Mouse (Mus musculus) C2C12 (cell line): ENCODE data around the gene Rpl29. TPM values are rescaled to one million over a fixed set of nuclear protein-coding genes. Genes with fewer than 3 reads are reported as not detected.

Experiments
- H3K27me3 ChIP-seq: one replicate; pipeline ENCODE4 v1.6.1; 2011; ENCODE audit not compliant: control insufficient read depth, insufficient read depth, insufficient read length
- H3K36me3 ChIP-seq: one replicate; pipeline ENCODE4 v1.6.1; 2011; ENCODE audit not compliant: control insufficient read depth, insufficient read depth
- H3K4me3 ChIP-seq: one replicate; pipeline ENCODE4 v1.5.1; 2011; ENCODE audit warnings: mild to moderate bottlenecking, control low read depth; ENCODE audit not compliant: poor library complexity, insufficient read depth, severe bottlenecking
- H3K79me2 ChIP-seq: one replicate; pipeline ENCODE4 v1.6.1; 2011; ENCODE audit not compliant: control insufficient read depth, insufficient read depth
- H3K79me3 ChIP-seq: one replicate; pipeline ENCODE4 v1.6.1; 2011; ENCODE audit warnings: low read depth, control low read depth
- H3ac ChIP-seq: one replicate; pipeline ENCODE3; 2011; ENCODE audit warnings: low read depth; ENCODE audit not compliant: control insufficient read depth, insufficient read length
- CEBPB ChIP-seq: IDR thresholded peaks from one replicate; pipeline ENCODE4 v1.6.1; 2011; ENCODE audit warnings: low read depth, mild to moderate bottlenecking, control low read depth, moderate library complexity
- CTCF ChIP-seq: IDR thresholded peaks from one replicate; pipeline ENCODE4 v1.5.1; 2011; ENCODE audit not compliant: control insufficient read depth, insufficient read depth, insufficient read length
- FOSL1 ChIP-seq: IDR thresholded peaks from one replicate; pipeline ENCODE4 v1.8.0; 2011; ENCODE audit warnings: mild to moderate bottlenecking, low read length; ENCODE audit not compliant: poor library complexity, insufficient read depth, severe bottlenecking
- MAX ChIP-seq: IDR thresholded peaks from one replicate; pipeline ENCODE4 v1.6.1; 2011; ENCODE audit warnings: mild to moderate bottlenecking, control low read depth
- MYOD1 ChIP-seq: IDR thresholded peaks from one replicate; pipeline ENCODE4 v1.6.1; 2011; ENCODE audit warnings: low read depth; ENCODE audit not compliant: control insufficient read depth, insufficient read length
- MYOG ChIP-seq: IDR thresholded peaks from one replicate; pipeline ENCODE4 v1.6.1; 2011; ENCODE audit not compliant: control insufficient read depth, insufficient read length; ENCODE audit errors: extremely low read depth
- USF1 ChIP-seq: IDR thresholded peaks from one replicate; pipeline ENCODE4 v1.6.1; 2011; ENCODE audit warnings: low read depth, mild to moderate bottlenecking, control low read depth, moderate library complexity
- polyA plus RNA-seq: library from polyadenylated mRNA; unstranded; fragments of >200 nt; fragmentation: generic; extraction: Trizol; gene quantifications from one replicate; pipeline ENCODE4 v1.2.1, GENCODE M21; 2012; ENCODE audit warnings: missing spikeins

Gene Rpl29
- polyA plus RNA-seq, 1 experiment, result 72.9 TPM

GRCm38 (mm10) chr9:106464751-106465541, 35.7 kb downstream of the Rpl29 start:
- Histone ChIP-seq H3K27me3 (no peaks in the 10 kb centered on the region), H3K79me2 (peaks cover 10% of the 10 kb centered on the region), H3K79me3 (peaks cover 3% of the 10 kb centered on the region), H3K4me3 (no peak overlapping the region), H3ac (no peak overlapping the region), H3K36me3 (peaks cover 46% of the 10 kb centered on the region)
- TF ChIP-seq CEBPB (no peak), USF1 (no peak)

- Histone ChIP-seq H3K79me3 (no peaks in the 10 kb centered on the region), H3ac (no peak within 1 kb of the TSS), H3K4me3 (no peak within 1 kb of the TSS), H3K27me3 (no peaks in the 10 kb centered on the region), H3K36me3 (peaks cover 39% of the 10 kb centered on the region), H3K79me2 (peaks cover 3% of the 10 kb centered on the region)
- no peak for TF ChIP-seq CEBPB
Observed at GRCm38 (mm10) chr9:106465571-106466200, 36.4 kb downstream of the Rpl29 start, which contains the start of gene Gpr62. Gene Gpr62, minus strand, starts transcription at chr9:106465938.

GRCm38 (mm10) chr9:106466721-106467120, 37.5 kb downstream of the Rpl29 start:
- Histone ChIP-seq H3K27me3 (no peaks in the 10 kb centered on the region), H3K4me3 (no peak overlapping the region), H3K79me2 (no peaks in the 10 kb centered on the region), H3ac (no peak overlapping the region), H3K36me3 (peaks cover 32% of the 10 kb centered on the region), H3K79me3 (no peaks in the 10 kb centered on the region)
- TF ChIP-seq MYOD1 (no peak), MAX (no peak), FOSL1 (no peak), CEBPB (no peak), MYOG (no peak), CTCF (no peak), USF1 (no peak)

- H3K79me3 ChIP-seq, result no peaks in the 10 kb centered on the region
- no peak for TF ChIP-seq CTCF
- no peak for TF ChIP-seq MYOG
- TF ChIP-seq USF1, result no peak
- TF ChIP-seq MYOD1, result no peak
- TF ChIP-seq MAX, result no peak
- no peak for TF ChIP-seq CEBPB
- TF ChIP-seq FOSL1, result no peak
- H3K36me3 ChIP-seq, result peaks cover 26% of the 10 kb centered on the region
- no peak overlapping the region for H3ac ChIP-seq
- no peaks in the 10 kb centered on the region for H3K27me3 ChIP-seq
- no peak overlapping the region for H3K4me3 ChIP-seq
- no peaks in the 10 kb centered on the region for H3K79me2 ChIP-seq
Observed at GRCm38 (mm10) chr9:106467746-106468145, 38.5 kb downstream of the Rpl29 start.

GRCm38 (mm10) chr9:106469317-106469716, 40.1 kb downstream of the Rpl29 start:
- no peaks in the 10 kb centered on the region for H3K27me3 ChIP-seq
- peaks cover 17% of the 10 kb centered on the region for H3K36me3 ChIP-seq
- no peak overlapping the region for H3K4me3 ChIP-seq
- H3K79me3 ChIP-seq, result peaks cover 2% of the 10 kb centered on the region
- H3K79me2 ChIP-seq, result peaks cover 13% of the 10 kb centered on the region
- H3ac ChIP-seq, result no peak overlapping the region
- no peak for TF ChIP-seq MYOG
- TF ChIP-seq CEBPB, result no peak
- TF ChIP-seq CTCF, result no peak

- H3K79me2 ChIP-seq, result peaks cover 13% of the 10 kb centered on the region
- H3K79me3 ChIP-seq, result peaks cover 2% of the 10 kb centered on the region
- no peaks in the 10 kb centered on the region for H3K27me3 ChIP-seq
- no peak overlapping the region for H3K4me3 ChIP-seq
- TF ChIP-seq MYOD1 (no peak), USF1 (no peak), MAX (no peak), MYOG (no peak), FOSL1 (no peak), CTCF (no peak)
- H3K36me3 ChIP-seq, result peaks cover 14% of the 10 kb centered on the region
- no peak overlapping the region for H3ac ChIP-seq
Observed at GRCm38 (mm10) chr9:106469776-106470175, 40.5 kb downstream of the Rpl29 start.
